Mouse (Mus musculus) heart, embryonic 16.5 days (tissue): ENCODE results near the gene Thra. TPM values are rescaled to one million over a fixed set of nuclear protein-coding genes. Genes with fewer than 3 reads are reported as not detected.

ENCODE experiments used
- ATAC-seq: fragments of 200-750 bp; cut with Nextera tagmentation; replicated peaks from 2 replicates; pipeline ENCODE4 v1.8.0; 2017; ENCODE audit warnings: moderate number of reproducible peaks; ENCODE audit not compliant: insufficient read depth, low FRiP score; ENCODE audit errors: extremely low read depth
- H3K27ac ChIP-seq: fragments of 300-500 bp; sonication (generic); 2 replicates; pipeline ENCODE4 v1.5.1; 2014; ENCODE audit warnings: mild to moderate bottlenecking, low read length, control low read depth, moderate library complexity
- H3K27me3 ChIP-seq: fragments of 300-500 bp; sonication (generic); 2 replicates; pipeline ENCODE4 v1.6.1; 2014; ENCODE audit warnings: low read length, mixed read lengths; ENCODE audit not compliant: control insufficient read depth, insufficient read depth
- H3K36me3 ChIP-seq: fragments of 300-500 bp; sonication (generic); 2 replicates; pipeline ENCODE4 v1.6.1; 2014; ENCODE audit not compliant: control insufficient read depth, insufficient read depth
- H3K4me1 ChIP-seq: fragments of 300-500 bp; sonication (generic); 2 replicates; pipeline ENCODE4 v1.6.1; 2014; ENCODE audit warnings: low read length, mixed read lengths; ENCODE audit not compliant: control insufficient read depth, insufficient read depth
- H3K4me2 ChIP-seq: fragments of 300-500 bp; sonication (generic); 2 replicates; pipeline ENCODE4 v1.6.1; 2014; ENCODE audit warnings: low read depth, mild to moderate bottlenecking, control low read depth, low read length
- H3K4me3 ChIP-seq: fragments of 300-500 bp; sonication (generic); 2 replicates; pipeline ENCODE4 v1.5.1; 2014; ENCODE audit warnings: mild to moderate bottlenecking, control low read depth, low read length
- H3K9ac ChIP-seq: fragments of 300-500 bp; sonication (generic); 2 replicates; pipeline ENCODE4 v1.6.1; 2014; ENCODE audit warnings: low read length, control low read depth
- H3K9me3 ChIP-seq: fragments of 300-500 bp; sonication (generic); replicated peaks from 2 replicates; pipeline ENCODE4 v1.6.1; 2016; ENCODE audit warnings: low read length; ENCODE audit not compliant: control insufficient read depth
- WGBS: fragments of 180-500 bp; shearing (Covaris S2); extraction: QIAGEN DNeasy Blood & Tissue Kit; methylation state at CpG from one replicate; pipeline ENCODE4 v1.1.7; 2014; 5-methylcytosine and 5-hydroxymethylcytosine counted together
- polyA plus RNA-seq: library from polyadenylated mRNA; unstranded; fragments of >200 nt; fragmentation: Nextera tagmentation; extraction: Ambion mirVana; gene quantifications from 2 replicates; pipeline ENCODE4 v1.2.1, GENCODE M21; 2015

The Thra gene
- polyA plus RNA-seq, 1 experiment from 2014 or later: 37.5 TPM

DNA sequence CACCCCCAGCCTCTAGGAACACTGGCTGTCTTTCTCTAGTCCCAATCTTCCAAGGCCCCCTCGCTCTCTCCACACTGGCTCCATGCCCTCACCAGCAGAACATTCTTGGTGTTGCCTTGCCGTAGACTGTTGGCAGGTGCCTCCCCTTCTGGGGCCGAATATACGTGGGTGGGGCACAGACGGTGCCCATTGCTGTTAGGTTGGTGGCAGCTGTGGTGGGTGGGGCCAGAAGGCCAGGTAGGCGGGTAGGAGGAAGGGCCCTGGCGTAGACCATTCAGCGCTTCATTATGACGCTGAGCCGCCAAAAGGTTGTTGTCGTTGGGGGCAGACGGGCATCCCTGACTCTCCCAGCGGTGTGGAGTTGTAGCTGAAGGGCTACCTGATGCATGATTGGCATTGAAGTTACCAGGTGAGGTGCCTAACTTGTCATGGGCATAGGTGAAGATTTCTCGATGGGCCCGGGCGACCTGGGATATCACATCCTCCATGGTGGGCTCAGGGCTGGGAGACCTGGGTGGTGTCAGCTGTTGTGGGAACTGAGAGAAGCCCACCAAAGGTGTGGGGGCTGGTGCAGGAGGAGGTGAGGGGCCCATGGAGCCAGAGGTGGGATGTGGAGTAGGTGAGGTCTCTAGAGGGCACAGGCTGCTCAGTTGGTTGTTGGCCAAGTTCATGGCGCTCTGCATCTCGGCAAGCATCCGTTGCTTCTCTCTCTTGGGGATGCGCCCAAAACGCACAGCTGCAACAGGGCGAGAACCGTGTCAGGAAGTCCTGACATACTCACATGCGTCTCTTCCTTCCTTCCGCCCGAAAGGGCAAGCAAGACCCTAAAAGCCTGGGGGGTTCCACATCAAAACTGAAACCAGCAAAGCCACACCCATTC is 29.9 kb downstream of the Thra start:
- H3K36me3 ChIP-seq: peaks cover 18% of the 10 kb centered on the region
- no peaks in the 10 kb centered on the region for H3K9me3 ChIP-seq
- no peaks in the 10 kb centered on the region for H3K27me3 ChIP-seq
- ATAC-seq: no peak
- 87% methylated on average over 26 of the region's 26 CpGs for WGBS
- no peak overlapping the region for H3K4me2 ChIP-seq
- peak overlapping the region; percentile 94 for H3K27ac ChIP-seq
- H3K9ac ChIP-seq: no peak overlapping the region
- peaks cover 91% of the 10 kb centered on the region for H3K4me1 ChIP-seq
- H3K4me3 ChIP-seq: no peak overlapping the region

DNA sequence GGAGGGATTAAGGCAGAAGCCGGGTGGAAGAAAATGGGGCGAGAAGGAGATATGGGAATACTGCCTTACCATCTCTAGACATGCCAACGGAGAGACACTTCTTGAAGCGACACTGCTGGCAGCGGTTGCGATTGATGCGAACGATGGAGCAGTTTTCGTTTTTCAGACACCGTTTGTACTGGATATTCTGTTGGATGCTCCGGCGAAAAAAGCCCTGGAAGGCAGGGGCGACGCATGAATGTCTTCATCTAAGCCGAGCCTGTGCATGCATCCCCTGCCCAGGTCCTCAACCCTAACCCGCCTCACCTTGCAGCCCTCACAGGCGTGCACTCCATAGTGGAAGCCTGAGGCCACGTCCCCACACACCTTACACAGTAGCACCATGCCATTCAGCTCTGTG is 30.7 kb downstream of the Thra start:
- Histone ChIP-seq H3K4me3 (no peak overlapping the region), H3K27ac (peak overlapping the region; percentile 94), H3K36me3 (peaks cover 18% of the 10 kb centered on the region), H3K4me1 (peaks cover 89% of the 10 kb centered on the region), H3K27me3 (no peaks in the 10 kb centered on the region), H3K9me3 (no peaks in the 10 kb centered on the region), H3K4me2 (no peak overlapping the region; the same call in 1 of the 2 replicates), H3K9ac (peak overlapping the region; percentile 3)
- no peak for ATAC-seq
- 89% methylated on average over 18 of the region's 18 CpGs for WGBS

DNA sequence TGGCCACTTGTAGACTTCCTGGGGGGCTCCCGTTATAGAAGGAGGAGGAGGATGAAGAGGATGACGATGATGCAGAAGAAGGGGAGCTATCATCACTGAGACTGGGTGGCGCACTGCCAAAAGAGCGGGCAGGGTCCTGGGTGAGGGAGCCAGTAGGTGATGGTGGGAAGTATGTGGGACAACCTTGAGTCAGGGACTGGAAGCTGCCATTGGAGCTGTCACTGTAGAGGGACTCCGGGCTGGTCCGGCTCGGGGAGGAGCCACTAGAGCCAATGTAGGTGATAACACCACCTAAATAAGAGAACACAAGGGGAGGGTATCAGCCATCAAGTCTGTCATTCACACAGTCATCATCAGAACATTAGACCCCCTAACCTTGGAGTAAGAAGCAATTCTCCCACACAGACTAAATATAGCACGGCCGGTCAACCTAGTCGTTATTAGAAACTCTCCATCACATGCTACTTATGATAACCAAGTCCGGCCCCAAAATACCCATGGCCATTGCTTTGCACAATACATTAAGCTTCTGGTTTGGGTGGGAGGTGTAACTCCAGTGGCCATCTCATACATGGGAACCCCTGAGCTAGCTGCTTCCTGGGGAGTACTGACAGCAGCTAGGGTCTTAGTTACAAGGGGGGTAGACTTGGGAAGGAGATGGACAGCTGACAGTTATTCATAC is 31.5 kb downstream of the Thra start:
- H3K4me3 ChIP-seq: peak overlapping the region; percentile 2
- no peaks in the 10 kb centered on the region for H3K27me3 ChIP-seq
- WGBS: 50% methylated on average over 11 of the region's 11 CpGs
- H3K36me3 ChIP-seq: peaks cover 18% of the 10 kb centered on the region
- no peaks in the 10 kb centered on the region for H3K9me3 ChIP-seq
- peak overlapping the region; percentile 57 for H3K4me2 ChIP-seq
- H3K9ac ChIP-seq: peak overlapping the region; percentile 11
- peak overlapping the region; percentile 94 for H3K27ac ChIP-seq
- no peak for ATAC-seq
- peaks cover 89% of the 10 kb centered on the region for H3K4me1 ChIP-seq

DNA sequence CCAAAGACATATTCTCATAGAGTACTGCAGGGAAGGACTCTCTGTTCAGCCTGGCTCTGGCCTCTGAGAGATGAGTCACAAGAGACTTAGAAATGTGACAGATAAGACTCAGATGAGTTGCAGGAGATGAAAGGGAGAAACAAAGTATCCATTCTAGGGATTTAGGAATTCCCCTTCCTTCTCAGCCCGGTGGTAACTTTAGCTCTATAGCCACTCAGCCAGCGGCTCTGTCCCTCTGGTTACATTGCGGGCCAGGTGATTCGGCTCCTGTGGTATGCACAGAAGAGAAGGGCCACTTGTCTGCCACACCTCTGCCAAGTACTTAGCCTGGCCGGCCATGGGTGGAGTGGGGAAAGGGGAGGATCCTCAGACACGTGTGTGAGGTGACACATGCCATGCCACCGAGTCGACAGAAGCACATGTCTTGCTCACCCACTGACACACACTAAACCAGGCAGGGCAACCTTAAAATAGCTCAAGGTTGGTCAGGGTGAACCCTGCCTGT is 32.3 kb downstream of the Thra start:
- Histone ChIP-seq H3K9ac (peak overlapping the region; percentile 11), H3K27me3 (no peaks in the 10 kb centered on the region), H3K4me1 (peaks cover 88% of the 10 kb centered on the region), H3K36me3 (peaks cover 18% of the 10 kb centered on the region), H3K4me2 (peak overlapping the region; percentile 90), H3K27ac (peak overlapping the region; percentile 94), H3K9me3 (no peaks in the 10 kb centered on the region), H3K4me3 (peak overlapping the region; percentile 2)
- 18% methylated on average over 8 of the region's 8 CpGs for WGBS
- peak; percentile 42 for ATAC-seq

DNA sequence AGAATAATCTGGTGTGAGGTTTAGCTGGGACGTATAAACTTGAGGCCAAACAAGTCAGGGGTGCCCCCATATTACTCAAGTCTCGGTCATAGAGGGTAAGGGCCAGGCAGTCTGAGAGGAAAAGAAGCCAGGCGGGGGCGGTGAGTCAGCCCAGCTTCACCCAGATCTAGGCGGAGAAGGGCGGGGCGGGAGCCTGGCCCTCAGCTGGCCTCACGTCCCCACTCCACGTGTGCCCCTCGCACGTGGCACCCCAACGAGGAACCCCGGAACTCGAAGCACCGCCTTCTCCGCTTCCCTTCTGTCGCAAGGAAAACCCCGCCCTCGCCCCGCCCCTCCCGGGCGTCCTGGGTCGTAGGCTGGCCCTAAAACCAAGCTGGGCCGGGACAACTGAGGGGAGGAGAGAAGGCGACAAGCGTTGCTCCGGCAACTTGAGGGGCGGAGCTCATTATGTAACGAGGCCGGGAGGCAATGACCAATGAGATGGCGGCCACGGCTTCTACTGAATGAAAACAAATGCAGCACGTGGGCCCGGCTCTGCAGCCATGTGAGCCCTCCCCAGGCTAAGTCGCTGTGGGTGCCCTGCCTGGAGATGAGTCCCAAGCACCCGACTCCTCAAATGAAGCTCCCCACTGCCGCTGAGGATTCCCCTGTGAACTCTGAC is 33.3 kb downstream of the Thra start:
- WGBS: under 1% methylated on average over 37 of the region's 37 CpGs
- H3K4me1 ChIP-seq: peaks cover 81% of the 10 kb centered on the region
- H3K27ac ChIP-seq: peak overlapping the region; percentile 95
- peaks cover 18% of the 10 kb centered on the region for H3K36me3 ChIP-seq
- peak; percentile 77 for ATAC-seq
- no peaks in the 10 kb centered on the region for H3K27me3 ChIP-seq
- H3K9ac ChIP-seq: peak overlapping the region; percentile 72
- H3K4me2 ChIP-seq: peak overlapping the region; percentile 90
- peak overlapping the region; percentile 61 for H3K4me3 ChIP-seq
- no peaks in the 10 kb centered on the region for H3K9me3 ChIP-seq

DNA sequence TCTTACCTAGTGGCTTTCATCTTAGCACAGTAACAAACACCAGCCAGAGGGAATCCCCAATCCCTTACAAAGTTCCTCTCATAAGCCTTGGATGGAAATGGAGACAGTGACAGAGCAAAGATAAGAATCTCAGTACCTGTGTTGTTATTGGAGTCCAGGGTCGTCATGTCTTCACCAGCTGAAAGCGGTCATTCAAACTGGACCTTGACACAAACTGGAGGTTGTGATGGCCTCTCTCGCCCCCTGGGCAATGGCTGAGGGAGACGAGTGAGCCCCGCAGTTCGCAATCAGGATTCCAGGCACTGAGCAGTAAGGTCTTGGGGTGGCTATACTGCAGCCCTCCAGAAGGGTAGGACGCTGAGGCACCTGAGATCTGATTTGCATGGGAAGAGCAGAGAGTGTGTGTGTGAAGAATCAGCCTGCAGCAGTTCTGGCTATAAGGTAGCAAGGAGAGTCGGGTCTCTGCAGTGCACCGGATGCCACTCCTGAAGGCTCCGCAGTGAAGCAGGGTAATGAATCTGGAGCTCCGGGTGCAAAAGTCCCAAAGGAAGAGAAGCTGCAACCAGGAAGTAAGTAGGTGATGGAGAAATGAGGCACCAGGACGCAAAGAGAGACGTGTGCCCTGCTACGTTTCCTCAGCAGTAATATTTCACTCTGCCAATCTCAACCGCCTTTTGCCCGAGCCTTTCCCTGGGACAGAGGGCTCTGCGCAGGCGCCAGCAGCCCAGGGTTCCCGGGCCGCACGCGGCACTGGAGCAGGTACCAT is 34.3 kb downstream of the Thra start, which contains the start of gene Nr1d1:
Gene Nr1d1 (minus strand): TSS at position 752 of the 766 bp plus-strand sequence.
- ATAC-seq: no peak
- Histone ChIP-seq H3K4me3 (peak within 1 kb of the TSS; percentile 61), H3K4me2 (peak within 1 kb of the TSS; percentile 90), H3K36me3 (peaks cover 14% of the 10 kb centered on the region), H3K27me3 (no peaks in the 10 kb centered on the region), H3K9ac (peak within 1 kb of the TSS; percentile 73), H3K4me1 (peaks cover 71% of the 10 kb centered on the region), H3K9me3 (no peaks in the 10 kb centered on the region), H3K27ac (peak within 1 kb of the TSS; percentile 98)
- 1% methylated on average over 22 of the region's 22 CpGs for WGBS

DNA sequence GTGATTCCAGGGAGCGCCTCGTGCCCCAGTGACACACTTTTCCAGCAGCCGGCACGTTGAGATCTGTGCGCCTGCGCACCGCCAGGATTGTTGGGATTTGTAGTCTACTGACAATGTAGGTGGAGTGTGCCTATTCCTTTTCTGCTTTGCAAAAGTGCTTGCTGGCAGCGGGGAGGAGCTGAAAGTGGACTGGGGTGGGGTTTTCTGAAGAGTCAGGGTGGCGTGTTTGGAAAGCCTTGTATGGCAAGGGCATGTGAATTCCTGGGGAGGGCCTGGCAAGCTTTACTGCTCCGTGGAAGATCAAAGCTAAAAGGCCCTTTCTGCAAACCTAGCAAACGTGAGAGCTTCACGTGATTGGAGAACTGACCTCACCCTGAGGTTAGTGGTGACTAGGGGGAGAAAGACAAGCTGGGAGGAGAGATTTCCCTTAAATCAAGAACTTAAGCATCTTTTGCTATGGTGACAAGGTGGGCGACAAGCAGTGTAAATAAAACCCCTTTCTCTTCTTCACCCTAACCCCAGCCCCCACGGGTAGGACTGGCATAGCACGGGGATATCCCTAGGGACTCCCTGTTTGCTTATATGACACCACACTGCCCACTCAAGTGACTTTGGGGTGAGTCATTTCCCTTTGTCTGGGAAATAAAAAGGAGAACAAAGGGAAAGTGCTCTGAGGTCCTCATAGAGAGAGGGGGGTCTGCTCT is 35.1 kb downstream of the Thra start:
- peaks cover 64% of the 10 kb centered on the region for H3K4me1 ChIP-seq

More for the DNA sequence above, 35.1 kb downstream of the Thra start:
- Histone ChIP-seq H3K36me3 (peaks cover 7% of the 10 kb centered on the region), H3K9ac (peak overlapping the region; percentile 73), H3K9me3 (no peaks in the 10 kb centered on the region), H3K27ac (peak overlapping the region; percentile 98), H3K4me3 (peak overlapping the region; percentile 61), H3K27me3 (no peaks in the 10 kb centered on the region), H3K4me2 (peak overlapping the region; percentile 90)
- WGBS: 1% methylated on average over 15 of the region's 15 CpGs
- ATAC-seq: peak; percentile 55
